Mouse (Mus musculus): ENCODE results near the gene Ankrd55.
A peak's percentile ranks its signal among the peaks of the same experiment; 100 is the strongest.
"Not testable (repeated sequence)": the region's sequence is repeated elsewhere in the genome, so short reads cannot be mapped to it uniquely, and the experiment has no call there.

The Ankrd55 gene

GRCm38 (mm10) chr13:112293092-112293491, 4.8 kb downstream of the Ankrd55 start:
- no peak for DNase-seq (ENCODE audit: low spot score)

GRCm38 (mm10) chr13:112294446-112294845, 6.2 kb downstream of the Ankrd55 start:
- DNase-seq (ENCODE audit: low spot score), result no peak

GRCm38 (mm10) chr13:112297781-112298180, 9.5 kb downstream of the Ankrd55 start:
- no peak for DNase-seq (ENCODE audit: low spot score)

GRCm38 (mm10) chr13:112303429-112303828, 15.2 kb downstream of the Ankrd55 start:
- DNase-seq (ENCODE audit: low spot score), result no peak

- peak; percentile 78 for DNase-seq (ENCODE audit: low spot score)
Observed at GRCm38 (mm10) chr13:112308672-112309071, 20.4 kb downstream of the Ankrd55 start.

- DNase-seq (ENCODE audit: low spot score), result not testable (repeated sequence)
Observed at GRCm38 (mm10) chr13:112311611-112312010, 23.4 kb downstream of the Ankrd55 start.

GRCm38 (mm10) chr13:112315442-112315841, 27.2 kb downstream of the Ankrd55 start:
- no peak for DNase-seq (ENCODE audit: low spot score)

- peak; percentile 52 for DNase-seq (ENCODE audit: low spot score)
Observed at GRCm38 (mm10) chr13:112316622-112317482, 28.6 kb downstream of the Ankrd55 start.

- no peak for DNase-seq (ENCODE audit: low spot score)
Observed at GRCm38 (mm10) chr13:112318124-112318523, 29.9 kb downstream of the Ankrd55 start.

- DNase-seq (ENCODE audit: low spot score), result no peak
Observed at GRCm38 (mm10) chr13:112323591-112324266, 35.5 kb downstream of the Ankrd55 start.

- no peak for DNase-seq (ENCODE audit: low spot score)
Observed at GRCm38 (mm10) chr13:112325126-112325525, 36.9 kb downstream of the Ankrd55 start.

- no peak for DNase-seq (ENCODE audit: low spot score)
Observed at GRCm38 (mm10) chr13:112326403-112326802, 38.2 kb downstream of the Ankrd55 start.

GRCm38 (mm10) chr13:112326977-112327376, 38.7 kb downstream of the Ankrd55 start:
- no peak for DNase-seq (ENCODE audit: low spot score)

GRCm38 (mm10) chr13:112327511-112327910, 39.3 kb downstream of the Ankrd55 start:
- no peak for DNase-seq (ENCODE audit: low spot score)

GRCm38 (mm10) chr13:112330257-112330656, 42.0 kb downstream of the Ankrd55 start:
- no peak for DNase-seq (ENCODE audit: low spot score)

- no peak for DNase-seq (ENCODE audit: low spot score)
Observed at GRCm38 (mm10) chr13:112330919-112331681, 42.8 kb downstream of the Ankrd55 start.

GRCm38 (mm10) chr13:112331682-112332061, 43.4 kb downstream of the Ankrd55 start:
- DNase-seq (ENCODE audit: low spot score), result no peak

- DNase-seq (ENCODE audit: low spot score), result no peak
Observed at GRCm38 (mm10) chr13:112335531-112335930, 47.3 kb downstream of the Ankrd55 start.

- no peak for DNase-seq (ENCODE audit: low spot score)
Observed at GRCm38 (mm10) chr13:112337146-112337545, 48.9 kb downstream of the Ankrd55 start.

GRCm38 (mm10) chr13:112340205-112340604, 52.0 kb downstream of the Ankrd55 start:
- DNase-seq (ENCODE audit: low spot score), result peak; percentile 46

GRCm38 (mm10) chr13:112340761-112341160, 52.5 kb downstream of the Ankrd55 start:
- no peak for DNase-seq (ENCODE audit: low spot score)

- DNase-seq (ENCODE audit: low spot score), result no peak
Observed at GRCm38 (mm10) chr13:112342971-112343627, 54.8 kb downstream of the Ankrd55 start.

Measured in lung, postnatal 25 days (tissue).